Mouse (Mus musculus): ENCODE measurements at regions not wholly inside any gene's neighbourhood (a gene's known extent, or its start where the extent isn't known, plus 50 kb on each side); places are given as distances from the start of the nearest gene placed in this dataset.
A peak's percentile ranks its signal among the peaks of the same experiment; 100 is the strongest.
"Not testable (repeated sequence)": the region's sequence is repeated elsewhere in the genome, so short reads cannot be mapped to it uniquely, and the experiment has no call there.

GRCm38 (mm10) chr10:99577041-99577681, 182.3 kb downstream of the Csl start:
- Histone ChIP-seq H3K27me3 (ENCODE audit: control insufficient read depth, insufficient read depth, low read length) (no peaks in the 10 kb centered on the region), H3K4me2 (ENCODE audit: low read depth, severe bottlenecking) (no peak overlapping the region), H3K4me1 (ENCODE audit: control insufficient read depth, insufficient read depth, low read length) (no peaks in the 10 kb centered on the region), H3K9me3 (ENCODE audit: control insufficient read depth, low read length) (no peaks in the 10 kb centered on the region), H3K36me3 (ENCODE audit: control insufficient read depth, insufficient read depth, low read length) (no peaks in the 10 kb centered on the region), H3K4me3 (ENCODE audit: low read depth, low read length) (no peak overlapping the region), H3K9ac (ENCODE audit: low read length) (no peak overlapping the region), H3K27ac (replicated peaks; ENCODE audit: low read depth, low read length) (no peak overlapping the region)
- 11% methylated on average over 12 of the region's 12 CpGs for WGBS
- ATAC-seq (ENCODE audit: insufficient number of reproducible peaks, low FRiP score, low TSS enrichment, low read depth) (peak; percentile 47; the same call in 1 of the 2 replicates), DNase-seq (ENCODE audit: low spot score) (peak; percentile 73)

- 43% methylated on average over 4 of the region's 4 CpGs for WGBS
- Histone ChIP-seq H3K27me3 (ENCODE audit: control insufficient read depth, insufficient read depth, low read length) (no peaks in the 10 kb centered on the region), H3K4me3 (ENCODE audit: low read depth, low read length) (no peak overlapping the region), H3K9me3 (ENCODE audit: control insufficient read depth, low read length) (no peaks in the 10 kb centered on the region), H3K27ac (replicated peaks; ENCODE audit: low read depth, low read length) (no peak overlapping the region), H3K4me1 (ENCODE audit: control insufficient read depth, insufficient read depth, low read length) (no peaks in the 10 kb centered on the region), H3K4me2 (ENCODE audit: low read depth, severe bottlenecking) (no peak overlapping the region), H3K9ac (ENCODE audit: low read length) (no peak overlapping the region), H3K36me3 (ENCODE audit: control insufficient read depth, insufficient read depth, low read length) (no peaks in the 10 kb centered on the region)
- DNase-seq (ENCODE audit: low spot score) (no peak), ATAC-seq (ENCODE audit: insufficient number of reproducible peaks, low FRiP score, low TSS enrichment, low read depth) (no peak)
These were observed 181.1 kb downstream of the Csl start for GRCm38 (mm10) chr10:99578366-99578765.

DNA sequence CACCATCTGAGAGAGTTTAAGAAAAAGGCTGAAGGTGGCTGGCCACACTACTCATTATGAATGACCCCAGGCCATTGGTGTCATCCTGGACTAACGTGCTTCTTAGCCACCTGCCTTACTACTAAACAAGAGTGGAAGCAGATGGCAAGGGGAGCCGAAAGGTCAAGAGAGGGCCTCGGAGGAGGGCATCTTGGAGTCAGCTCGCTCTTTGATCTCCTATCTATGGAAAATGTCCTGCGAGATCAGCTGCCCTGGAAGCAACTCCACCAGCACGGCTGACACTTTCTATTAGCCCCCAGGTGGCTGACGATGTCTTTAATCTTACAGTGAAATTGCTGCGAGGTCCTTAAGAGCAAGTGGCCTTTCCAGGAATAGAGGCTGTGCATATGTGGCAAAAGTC, 179.3 kb downstream of the Csl start:
- no peak for ATAC-seq (ENCODE audit: insufficient number of reproducible peaks, low FRiP score, low TSS enrichment, low read depth)
- no peaks in the 10 kb centered on the region for H3K27me3 ChIP-seq (ENCODE audit: control insufficient read depth, insufficient read depth, low read length)
- no peaks in the 10 kb centered on the region for H3K9me3 ChIP-seq (ENCODE audit: control insufficient read depth, low read length)
- no peaks in the 10 kb centered on the region for H3K4me1 ChIP-seq (ENCODE audit: control insufficient read depth, insufficient read depth, low read length)
- no peak overlapping the region for H3K4me3 ChIP-seq (ENCODE audit: low read depth, low read length)
- H3K4me2 ChIP-seq (ENCODE audit: low read depth, severe bottlenecking), result no peak overlapping the region
- 8% methylated on average over 8 of the region's 8 CpGs for WGBS
- no peaks in the 10 kb centered on the region for H3K36me3 ChIP-seq (ENCODE audit: control insufficient read depth, insufficient read depth, low read length)
- no peak overlapping the region for H3K9ac ChIP-seq (ENCODE audit: low read length)
- DNase-seq (ENCODE audit: low spot score), result no peak
- H3K27ac ChIP-seq (replicated peaks; ENCODE audit: low read depth, low read length), result no peak overlapping the region

DNA sequence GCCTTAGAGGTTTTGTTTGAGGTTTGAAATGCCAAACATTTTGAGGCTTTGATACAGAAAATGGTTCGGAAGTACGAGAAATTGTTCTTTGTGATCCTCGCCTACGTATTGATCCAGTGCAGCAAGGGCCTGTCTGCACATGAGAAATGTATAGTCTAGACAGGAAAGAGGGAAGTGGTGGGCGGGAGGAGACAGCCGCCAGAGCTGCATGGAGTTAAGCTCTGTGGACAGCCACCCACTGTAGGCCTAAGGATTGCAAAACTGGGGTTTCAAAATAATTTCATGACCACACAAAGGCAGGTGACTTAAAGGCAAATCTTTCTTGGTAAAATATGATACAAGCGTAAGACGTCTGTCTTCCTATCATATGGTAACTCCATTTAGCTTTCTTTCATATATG, 178.4 kb downstream of the Csl start:
- Histone ChIP-seq H3K27ac (replicated peaks; ENCODE audit: low read depth, low read length) (no peak overlapping the region), H3K27me3 (ENCODE audit: control insufficient read depth, insufficient read depth, low read length) (no peaks in the 10 kb centered on the region), H3K9ac (ENCODE audit: low read length) (no peak overlapping the region), H3K4me2 (ENCODE audit: low read depth, severe bottlenecking) (no peak overlapping the region), H3K4me3 (ENCODE audit: low read depth, low read length) (no peak overlapping the region), H3K36me3 (ENCODE audit: control insufficient read depth, insufficient read depth, low read length) (no peaks in the 10 kb centered on the region), H3K9me3 (ENCODE audit: control insufficient read depth, low read length) (no peaks in the 10 kb centered on the region), H3K4me1 (ENCODE audit: control insufficient read depth, insufficient read depth, low read length) (no peaks in the 10 kb centered on the region)
- WGBS, result 71% methylated on average over 8 of the region's 8 CpGs
- no peak for DNase-seq (ENCODE audit: low spot score)
- ATAC-seq (ENCODE audit: insufficient number of reproducible peaks, low FRiP score, low TSS enrichment, low read depth), result no peak

GRCm38 (mm10) chr10:99584855-99585254, 174.6 kb downstream of the Csl start:
- no peaks in the 10 kb centered on the region for H3K36me3 ChIP-seq (ENCODE audit: control insufficient read depth, insufficient read depth, low read length)
- WGBS, result 82% methylated on average over 2 of the region's 2 CpGs
- no peak overlapping the region for H3K4me2 ChIP-seq (ENCODE audit: low read depth, severe bottlenecking)
- no peak for DNase-seq (ENCODE audit: low spot score)
- no peak for ATAC-seq (ENCODE audit: insufficient number of reproducible peaks, low FRiP score, low TSS enrichment, low read depth)
- H3K4me1 ChIP-seq (ENCODE audit: control insufficient read depth, insufficient read depth, low read length), result no peaks in the 10 kb centered on the region
- no peaks in the 10 kb centered on the region for H3K9me3 ChIP-seq (ENCODE audit: control insufficient read depth, low read length)
- no peak overlapping the region for H3K4me3 ChIP-seq (ENCODE audit: low read depth, low read length)
- H3K27me3 ChIP-seq (ENCODE audit: control insufficient read depth, insufficient read depth, low read length), result no peaks in the 10 kb centered on the region
- no peak overlapping the region for H3K27ac ChIP-seq (replicated peaks; ENCODE audit: low read depth, low read length)
- H3K9ac ChIP-seq (ENCODE audit: low read length), result no peak overlapping the region

DNA sequence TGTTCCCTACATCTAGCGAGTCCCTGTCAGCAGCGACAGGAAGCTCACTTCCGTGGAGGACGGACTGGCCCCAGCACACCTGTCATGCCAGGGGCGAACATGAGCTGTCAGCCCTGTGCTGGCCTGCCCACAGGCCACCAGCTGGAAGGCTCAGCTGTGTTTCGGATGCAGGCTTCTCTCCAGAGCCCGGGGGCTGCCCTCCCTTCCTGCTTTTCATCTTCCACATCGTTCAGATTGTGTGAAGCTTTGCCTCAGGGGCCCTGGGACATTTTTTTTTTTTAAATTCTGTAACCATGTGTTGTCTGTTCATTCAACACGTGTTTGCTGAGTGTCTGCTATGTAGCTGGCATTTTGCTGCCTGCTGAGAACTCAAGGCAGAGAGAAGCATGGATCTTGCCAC, 167.2 kb downstream of the Csl start:
- 22% methylated on average over 9 of the region's 9 CpGs for WGBS
- Histone ChIP-seq H3K9me3 (ENCODE audit: control insufficient read depth, low read length) (no peaks in the 10 kb centered on the region), H3K4me3 (ENCODE audit: low read depth, low read length) (no peak overlapping the region), H3K27ac (replicated peaks; ENCODE audit: low read depth, low read length) (no peak overlapping the region), H3K36me3 (ENCODE audit: control insufficient read depth, insufficient read depth, low read length) (no peaks in the 10 kb centered on the region), H3K9ac (ENCODE audit: low read length) (no peak overlapping the region), H3K4me2 (ENCODE audit: low read depth, severe bottlenecking) (peak overlapping the region; percentile 21; the same call in 1 of the 2 replicates), H3K4me1 (ENCODE audit: control insufficient read depth, insufficient read depth, low read length) (0 out of 2 replicates have a peak, but pooled peaks cover 3% of the 10 kb centered on the region), H3K27me3 (ENCODE audit: control insufficient read depth, insufficient read depth, low read length) (no peaks in the 10 kb centered on the region)
- DNase-seq (ENCODE audit: low spot score) (peak; percentile 65), ATAC-seq (ENCODE audit: insufficient number of reproducible peaks, low FRiP score, low TSS enrichment, low read depth) (peak; percentile 79; the same call in 1 of the 2 replicates)

GRCm38 (mm10) chr10:99595659-99596058, 163.8 kb downstream of the Csl start:
- Histone ChIP-seq H3K27ac (replicated peaks; ENCODE audit: low read depth, low read length) (no peak overlapping the region), H3K36me3 (ENCODE audit: control insufficient read depth, insufficient read depth, low read length) (no peaks in the 10 kb centered on the region), H3K9me3 (ENCODE audit: control insufficient read depth, low read length) (0 out of 2 replicates have a peak, but pooled peaks cover 3% of the 10 kb centered on the region), H3K27me3 (ENCODE audit: control insufficient read depth, insufficient read depth, low read length) (no peaks in the 10 kb centered on the region), H3K9ac (ENCODE audit: low read length) (no peak overlapping the region), H3K4me2 (ENCODE audit: low read depth, severe bottlenecking) (no peak overlapping the region), H3K4me3 (ENCODE audit: low read depth, low read length) (no peak overlapping the region), H3K4me1 (ENCODE audit: control insufficient read depth, insufficient read depth, low read length) (0 out of 2 replicates have a peak, but pooled peaks cover 3% of the 10 kb centered on the region)
- 83% methylated on average over 14 of the region's 14 CpGs for WGBS
- no peak for ATAC-seq (ENCODE audit: insufficient number of reproducible peaks, low FRiP score, low TSS enrichment, low read depth)
- no peak for DNase-seq (ENCODE audit: low spot score)

DNA sequence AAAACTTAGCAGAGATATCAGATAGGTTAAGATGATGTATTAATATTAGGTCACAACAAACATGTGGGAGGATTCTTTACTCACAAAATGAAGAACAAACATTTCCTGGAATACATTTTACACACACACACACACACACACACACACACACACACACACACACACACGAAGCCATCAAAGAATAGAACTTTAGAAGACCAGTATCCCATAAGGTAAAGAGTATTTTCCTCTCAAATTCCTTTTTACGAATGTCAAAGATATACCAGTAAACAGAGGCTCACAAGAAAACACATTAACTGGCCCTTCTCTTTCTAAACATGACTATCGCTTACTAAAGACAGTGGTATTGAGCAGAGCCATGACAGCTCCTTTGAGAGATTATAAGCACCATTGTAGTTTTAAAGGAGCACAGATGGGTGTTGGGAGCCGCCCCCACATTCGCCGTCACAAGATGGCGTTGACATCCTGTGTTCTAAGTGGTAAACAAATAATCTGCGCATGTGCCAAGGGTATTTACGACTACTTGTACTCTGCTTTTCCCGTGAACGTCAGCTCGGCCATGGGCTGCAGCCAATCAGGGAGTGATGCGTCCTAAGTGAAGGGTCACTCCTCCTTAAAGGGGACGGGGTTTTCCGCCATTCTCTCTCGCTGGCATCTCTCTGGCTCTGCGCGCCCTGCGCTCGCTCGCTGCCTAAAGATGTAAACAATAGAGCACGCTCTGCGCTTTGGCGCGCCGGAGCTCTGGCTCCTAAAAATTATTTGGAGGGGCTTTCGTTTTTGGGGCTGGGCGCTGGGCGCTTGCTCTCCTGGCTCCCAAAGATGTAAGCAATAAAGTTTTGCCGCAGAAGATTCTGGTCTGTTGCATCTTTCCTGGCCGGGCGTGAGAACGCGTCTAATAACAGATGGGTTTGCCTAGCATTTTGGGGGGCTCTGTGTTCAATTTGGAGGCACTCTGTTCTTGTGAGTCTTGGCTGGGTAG, 160.0 kb downstream of the Csl start:
- H3K27me3 ChIP-seq (ENCODE audit: control insufficient read depth, insufficient read depth, low read length); H3K36me3 ChIP-seq (ENCODE audit: control insufficient read depth, insufficient read depth, low read length); ATAC-seq (ENCODE audit: insufficient number of reproducible peaks, low FRiP score, low TSS enrichment, low read depth); H3K27ac ChIP-seq (replicated peaks; ENCODE audit: low read depth, low read length); H3K4me1 ChIP-seq (ENCODE audit: control insufficient read depth, insufficient read depth, low read length); DNase-seq (ENCODE audit: low spot score); H3K9me3 ChIP-seq (ENCODE audit: control insufficient read depth, low read length): not testable (repeated sequence)
- Histone ChIP-seq H3K4me3 (ENCODE audit: low read depth, low read length) (peak overlapping the region; percentile 30), H3K9ac (ENCODE audit: low read length) (peak overlapping the region; percentile 56; the same call in 1 of the 2 replicates), H3K4me2 (ENCODE audit: low read depth, severe bottlenecking) (peak overlapping the region; percentile 27; the same call in 1 of the 2 replicates)
- 61% methylated on average over 22 of the region's 34 CpGs for WGBS

Data from limb, embryonic 11.5 days (tissue).